Mouse (Mus musculus) cerebellum, adult 9-11 months (tissue): Measurements from ENCODE around the gene Arl11.

Experiments used
- DNase-seq: peaks from one replicate; pipeline ENCODE4 v3.0.0; 2022

Gene Arl11

DNA sequence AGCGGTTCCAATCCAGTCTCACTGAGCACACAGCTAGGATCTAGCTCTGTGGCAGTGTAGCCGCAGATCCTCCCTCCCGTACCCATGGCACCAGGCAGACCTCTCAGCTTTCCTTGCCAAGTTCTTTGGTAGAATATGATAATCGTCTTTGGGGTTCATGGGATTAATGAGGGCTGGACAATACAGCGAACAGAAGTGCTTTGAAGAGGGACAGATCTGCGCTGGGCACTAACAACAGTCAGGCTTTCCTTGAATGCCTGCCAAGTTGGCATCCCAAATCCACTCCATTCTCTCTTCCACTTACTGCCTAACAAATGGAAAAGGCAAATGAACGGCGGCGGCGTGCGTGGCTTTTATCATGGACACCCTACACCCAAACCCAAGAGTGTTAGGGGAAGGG, 21.0 kb downstream of the Arl11 start:
- DNase-seq, result no peak

DNA sequence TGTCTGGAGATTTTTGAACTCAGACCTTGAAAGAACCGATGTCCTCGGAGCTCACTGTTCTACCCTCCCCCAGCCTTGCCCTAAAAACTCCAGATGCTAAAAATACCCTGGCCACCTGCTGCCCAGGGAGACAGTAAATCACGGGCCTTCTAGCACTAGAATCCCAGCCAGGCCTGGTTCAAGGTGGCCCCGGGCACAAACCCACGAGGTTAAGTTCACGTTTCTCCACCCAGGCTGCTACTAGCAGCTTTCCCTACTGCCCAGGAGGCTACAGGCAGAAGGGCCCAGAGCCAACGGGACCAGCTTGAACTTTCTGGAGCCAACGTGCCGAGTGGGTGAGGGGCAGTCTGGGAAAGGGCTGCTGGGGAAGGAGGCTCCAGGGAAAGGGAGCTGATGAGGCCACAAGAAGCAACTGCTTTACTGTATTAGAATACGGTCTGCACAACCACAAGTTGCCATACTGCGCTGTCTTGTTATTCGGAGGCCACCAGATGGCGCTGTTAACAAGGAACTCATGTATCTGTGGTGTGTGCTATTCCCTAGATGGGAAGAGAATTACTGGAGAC, 21.5 kb downstream of the Arl11 start:
- peak; percentile 84 for DNase-seq

DNA sequence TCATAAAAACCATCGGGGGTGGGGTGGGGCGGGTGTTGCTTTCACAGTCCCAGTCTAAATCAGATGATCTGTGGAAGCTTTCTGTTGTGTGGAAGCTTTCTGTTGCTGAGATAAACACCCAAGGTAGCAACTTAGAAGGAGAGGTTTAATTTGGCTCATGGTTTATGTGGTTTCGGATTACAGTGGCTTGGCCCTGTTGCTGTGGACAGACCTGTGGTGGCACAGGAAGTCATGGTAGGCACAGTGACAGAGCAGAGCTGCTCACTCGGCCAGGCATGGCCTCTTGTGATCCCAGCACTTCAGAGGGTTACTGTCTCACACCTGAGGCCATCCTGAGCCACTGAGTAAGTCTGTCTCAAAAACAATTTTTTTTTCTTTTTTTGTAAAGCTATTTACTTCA, 29.8 kb downstream of the Arl11 start:
- no peak for DNase-seq

DNA sequence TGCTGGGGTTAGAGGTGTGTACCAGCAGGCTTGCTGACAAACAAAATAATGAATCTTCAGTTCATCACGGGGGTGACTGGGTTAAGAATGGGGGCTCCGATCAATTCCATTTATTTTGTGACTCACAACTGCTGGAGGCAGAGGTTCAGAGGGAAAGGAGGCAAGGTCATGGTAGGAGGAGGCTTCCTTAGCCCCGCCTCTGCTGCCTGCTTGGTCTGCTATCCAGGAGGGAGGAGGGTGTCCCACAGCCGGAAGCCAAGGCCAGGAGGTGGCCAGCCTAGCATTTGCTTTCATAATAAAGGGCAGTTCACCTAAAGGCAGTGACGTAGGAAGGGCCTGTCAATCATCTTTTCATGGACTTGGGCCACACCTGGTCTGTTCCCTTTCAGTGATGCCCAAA, 35.0 kb downstream of the Arl11 start:
- no peak for DNase-seq

DNA sequence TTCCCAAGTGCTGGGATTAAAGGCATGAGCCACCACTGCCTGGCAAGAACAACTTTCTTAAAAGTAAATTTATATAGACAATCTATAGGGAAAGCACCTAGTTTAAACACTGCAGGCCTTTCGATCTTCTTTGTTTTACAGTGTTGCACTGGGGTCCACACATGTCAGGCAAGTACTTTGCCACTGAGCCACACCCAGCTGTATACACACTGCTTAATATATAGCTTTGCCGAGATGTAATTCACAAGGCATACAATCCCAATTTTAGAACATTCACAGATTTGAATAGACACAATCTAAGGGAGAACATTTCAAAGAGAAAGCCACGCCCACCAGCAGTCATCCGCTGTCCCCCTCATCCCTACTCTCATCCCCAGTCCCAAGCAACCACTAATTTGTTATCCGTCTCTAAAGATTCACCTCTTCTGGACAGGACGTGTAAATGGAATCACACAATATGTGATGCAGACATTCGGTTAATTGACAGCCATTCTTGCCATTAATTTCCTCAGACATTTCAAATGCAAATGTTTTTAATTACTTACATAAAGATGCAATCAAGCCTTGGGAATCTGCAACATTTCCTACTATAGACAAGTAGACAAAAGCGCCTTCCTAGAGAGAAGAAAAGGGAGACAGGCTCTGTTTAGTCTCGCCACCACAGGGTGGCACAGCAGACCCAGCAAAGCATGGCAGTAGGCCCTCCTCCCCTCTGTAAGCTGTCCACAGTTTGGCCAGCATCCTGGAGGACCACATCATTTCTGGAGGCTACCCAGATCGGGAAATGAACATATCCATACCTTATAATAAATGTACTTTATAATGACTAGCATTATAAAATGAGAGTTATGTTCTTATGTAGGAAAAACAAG, 37.5 kb downstream of the Arl11 start:
- DNase-seq, result no peak

DNA sequence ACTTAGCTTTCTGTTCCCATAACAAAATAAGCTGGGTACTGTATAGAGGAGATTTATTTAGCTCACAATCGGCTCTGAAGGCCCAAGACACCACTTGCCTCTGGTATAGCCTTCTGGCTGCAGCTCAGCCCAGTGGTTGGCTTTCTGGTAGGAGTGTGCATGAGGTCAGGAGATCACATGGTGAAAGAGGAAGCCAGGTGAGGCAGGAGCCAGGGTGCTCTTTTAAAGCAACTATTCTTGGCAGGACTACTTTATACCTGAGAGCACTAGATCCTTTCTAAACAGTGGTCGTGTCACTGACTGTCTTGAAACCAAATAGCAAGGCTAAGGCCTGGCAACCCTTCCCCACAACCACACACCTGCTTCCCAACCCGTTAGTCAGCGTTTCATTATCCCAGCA, 40.3 kb downstream of the Arl11 start:
- DNase-seq, result no peak

DNA sequence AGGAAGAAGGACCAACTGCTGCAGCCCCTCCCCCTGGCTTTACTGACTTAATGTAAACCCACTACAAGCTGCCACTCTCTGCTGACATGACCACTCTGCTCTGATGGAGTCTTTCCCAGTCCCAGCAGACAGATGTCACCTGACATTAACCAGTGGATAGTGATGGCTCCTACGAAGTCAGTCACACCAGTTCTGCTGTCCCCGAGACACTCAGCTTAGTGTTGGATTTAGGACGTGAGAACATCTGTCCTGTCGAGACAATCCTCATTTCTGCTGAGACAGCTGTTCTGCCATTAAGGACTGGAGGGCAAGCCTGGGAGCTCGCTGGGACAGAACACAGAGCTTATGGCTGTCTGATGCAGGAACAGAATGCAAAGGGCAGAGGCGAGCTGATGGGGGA, 41.3 kb downstream of the Arl11 start:
- no peak for DNase-seq

DNA sequence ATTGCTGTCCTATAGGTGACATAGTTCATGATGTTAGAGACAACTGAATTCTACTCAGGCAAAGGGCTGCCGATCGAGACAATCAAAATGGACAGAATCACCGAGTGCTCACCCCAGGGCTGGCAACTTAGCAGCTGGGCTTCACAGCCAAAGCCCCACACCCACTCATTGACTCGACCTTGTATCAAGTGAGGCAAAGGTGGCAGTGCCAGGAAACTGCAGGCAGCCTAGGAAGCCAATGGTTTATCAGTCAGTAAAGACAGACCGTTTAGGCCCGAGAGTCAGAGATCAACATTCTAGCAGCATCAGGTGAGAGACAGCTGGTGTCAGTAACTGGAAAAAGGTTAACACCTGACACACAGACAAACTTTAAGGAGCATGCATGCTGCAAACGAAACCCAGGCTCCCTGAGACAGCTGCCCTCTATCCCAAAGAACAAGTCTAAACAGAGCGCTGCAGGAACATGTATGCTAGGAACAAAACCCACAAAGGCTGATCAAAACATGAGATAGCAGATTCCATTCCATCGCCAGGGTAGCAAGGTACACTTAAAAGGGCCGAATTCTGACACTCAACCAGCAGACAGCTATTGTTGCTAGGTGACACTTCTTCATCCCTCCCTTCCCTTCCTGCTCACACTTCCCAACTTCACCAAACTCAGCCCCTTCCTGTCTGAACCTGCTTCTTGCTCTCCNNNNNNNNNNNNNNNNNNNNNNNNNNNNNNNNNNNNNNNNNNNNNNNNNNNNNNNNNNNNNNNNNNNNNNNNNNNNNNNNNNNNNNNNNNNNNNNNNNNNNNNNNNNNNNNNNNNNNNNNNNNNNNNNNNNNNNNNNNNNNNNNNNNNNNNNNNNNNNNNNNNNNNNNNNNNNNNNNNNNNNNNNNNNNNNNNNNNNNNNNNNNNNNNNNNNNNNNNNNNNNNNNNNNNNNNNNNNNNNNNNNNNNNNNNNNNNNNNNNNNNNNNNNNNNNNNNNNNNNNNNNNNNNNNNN, 45.0 kb downstream of the Arl11 start:
- no peak for DNase-seq

DNA sequence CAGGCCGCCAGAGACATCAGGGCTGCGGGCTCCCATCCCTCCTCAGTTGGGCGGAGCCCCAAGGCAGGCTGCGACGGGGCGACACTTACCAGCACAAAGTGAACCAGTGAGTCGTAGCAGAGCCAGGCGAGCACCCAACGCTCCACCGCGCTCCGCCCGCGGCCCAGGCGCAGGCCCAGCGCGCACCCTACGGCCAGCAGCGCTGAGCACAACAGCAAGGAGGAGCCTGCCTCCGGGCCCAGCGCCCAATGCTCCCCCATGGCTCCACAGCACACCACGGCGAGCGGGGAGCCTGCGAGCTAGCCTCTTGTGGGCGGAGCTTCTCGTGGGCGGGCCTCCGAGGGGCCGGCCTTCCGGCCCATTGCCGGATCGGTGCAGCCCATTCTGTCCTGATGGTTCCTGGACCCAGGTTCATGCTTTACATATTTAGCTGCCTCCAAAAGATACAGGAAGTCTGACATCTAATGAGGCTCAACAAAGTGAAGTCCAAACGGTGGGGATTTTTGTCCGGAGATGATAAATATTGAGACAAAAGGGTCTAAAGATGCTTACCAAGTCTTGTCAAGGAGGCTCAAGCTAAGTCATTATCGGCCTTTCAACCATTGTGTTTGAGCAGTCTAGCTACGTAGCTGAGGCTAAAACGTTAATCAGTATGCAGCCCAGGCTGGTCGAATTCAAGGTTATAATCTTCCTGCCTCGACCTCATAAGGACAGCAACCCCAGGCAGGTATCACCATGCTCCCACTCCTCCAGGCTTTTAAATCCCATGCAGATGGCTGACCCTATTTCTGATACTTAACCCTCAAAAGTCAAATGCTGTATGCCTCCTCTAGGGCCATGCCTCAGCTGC, 50.8 kb downstream of the Arl11 start, which contains the start of gene Ebpl:
Gene Ebpl (minus strand): TSS at position 309 of the 850 bp plus-strand sequence.
- peak; percentile 93 for DNase-seq

DNA sequence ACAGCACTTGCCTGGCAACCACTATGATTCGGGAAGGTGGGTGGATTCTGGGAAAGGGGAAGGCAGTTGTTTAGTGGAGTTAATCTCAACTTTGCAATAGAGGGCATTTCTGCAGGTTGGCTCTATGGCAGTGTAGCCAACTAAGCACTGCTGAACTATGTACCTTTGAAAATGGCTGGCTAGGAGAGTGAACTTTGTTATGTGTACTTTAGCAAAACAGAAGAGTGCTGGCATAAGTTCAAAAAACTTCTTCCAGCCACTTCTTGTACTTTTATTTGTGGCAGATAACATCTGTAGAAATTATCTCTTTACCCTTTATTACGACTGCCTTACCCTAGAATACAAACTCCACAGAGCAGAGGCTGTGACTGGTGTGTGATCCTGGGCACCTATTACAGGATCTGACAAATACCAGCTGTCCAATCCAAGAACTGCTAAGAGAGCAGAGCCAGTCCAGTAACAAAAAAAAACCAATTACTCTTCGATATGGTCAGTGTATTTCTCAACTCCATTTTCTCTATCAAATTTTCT, 51.5 kb downstream of the Arl11 start:
- DNase-seq, result no peak
